Mouse (Mus musculus): ENCODE measurements around the gene Marco.

Marco gene

DNA sequence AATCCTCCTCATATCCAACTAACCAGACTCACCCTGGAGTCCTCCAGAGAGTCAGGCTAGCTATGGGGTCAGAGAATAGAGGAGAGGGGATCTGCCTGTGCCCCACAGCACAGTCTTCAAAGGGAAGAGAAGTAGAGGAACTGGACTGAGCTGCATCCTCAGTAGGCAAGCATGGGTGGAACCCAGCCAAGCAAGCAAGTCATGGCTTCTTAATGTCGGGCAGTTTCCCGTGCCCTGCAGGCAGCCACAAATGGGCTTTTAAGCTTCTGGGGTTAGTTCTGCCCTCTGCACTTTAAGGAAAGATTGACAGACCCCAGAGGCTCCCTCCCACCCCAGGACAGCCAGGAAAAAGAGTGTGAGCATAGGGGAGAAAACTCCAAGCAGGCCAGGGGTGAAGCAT, 63.2 kb downstream of the Marco start:
- no peak for DNase-seq (ENCODE audit: low read depth, low spot score)

DNA sequence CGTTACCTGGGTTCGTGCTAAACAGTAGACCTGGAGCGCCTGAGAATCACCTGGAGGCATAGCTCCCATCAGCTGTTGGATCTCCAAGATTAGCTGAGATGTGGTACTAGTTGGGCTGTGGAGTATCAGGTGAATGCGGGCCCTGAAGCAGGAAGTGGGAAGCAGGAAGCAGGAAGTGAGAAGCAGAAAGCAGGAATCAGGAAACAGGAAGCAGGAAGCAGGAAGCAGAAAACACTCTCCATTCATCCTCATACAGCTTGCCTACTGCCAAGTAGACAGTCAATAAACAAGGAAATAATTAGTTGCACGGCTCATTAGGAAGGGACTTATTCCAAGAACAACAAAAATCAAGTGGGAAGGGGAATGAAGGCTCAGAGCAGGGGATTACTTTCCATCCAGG, 69.2 kb downstream of the Marco start:
- no peak for DNase-seq (ENCODE audit: low read depth, low spot score)

DNA sequence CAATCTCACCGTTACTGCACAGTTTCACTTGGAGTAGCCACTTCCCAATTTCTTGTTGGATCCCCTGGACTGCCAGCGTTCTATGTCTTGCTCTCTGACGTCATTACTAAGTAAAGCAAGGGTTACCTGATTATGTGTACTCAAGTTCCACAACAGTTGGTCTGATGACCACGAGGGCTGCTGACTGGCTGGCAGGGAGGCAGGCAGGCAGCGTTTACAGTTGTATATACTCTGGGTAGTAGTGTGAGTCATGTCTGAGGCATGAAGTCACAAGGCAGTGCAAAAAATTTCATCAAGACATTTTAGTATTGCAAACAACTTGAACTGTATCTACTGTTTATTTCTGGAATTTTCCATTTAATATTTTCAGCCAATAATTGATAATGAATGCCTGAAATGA, 74.7 kb downstream of the Marco start:
- no peak for DNase-seq (ENCODE audit: low read depth, low spot score)

DNA sequence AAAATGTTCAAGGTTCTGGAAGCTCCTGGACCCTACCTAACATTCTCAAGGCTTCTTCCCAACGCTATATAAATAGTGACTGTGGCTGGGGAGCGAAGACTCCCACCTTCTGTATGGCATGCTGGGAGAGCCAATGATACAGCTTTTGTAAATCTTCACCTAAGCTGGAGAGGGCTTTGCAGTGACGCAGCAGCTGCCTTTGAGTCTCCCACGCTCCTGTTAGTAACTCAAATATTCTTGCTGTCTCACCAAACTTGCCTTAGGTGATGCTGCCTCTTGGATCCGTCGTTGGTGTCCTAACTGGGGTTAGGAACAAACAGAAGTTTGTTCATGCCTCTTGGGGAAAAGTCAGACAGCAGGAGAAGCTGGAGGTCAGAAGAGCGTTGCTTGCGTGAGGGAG, 79.2 kb downstream of the Marco start:
- peak; percentile 26 for DNase-seq (ENCODE audit: low read depth, low spot score)

Data from telencephalon, adult 2 months (tissue).